Mouse (Mus musculus) limb, embryonic 13.5 days (tissue): Measurements from ENCODE around the gene Noxa1. TPM values are rescaled to one million over a fixed set of nuclear protein-coding genes. Genes with fewer than 3 reads are reported as not detected.

ENCODE experiments used
- ATAC-seq: fragments of 200-750 bp; cut with Nextera tagmentation; 2 replicates; pipeline ENCODE4 v1.8.0; 2017; ENCODE audit warnings: low read depth, moderate number of reproducible peaks, moderate TSS enrichment; ENCODE audit not compliant: low FRiP score
- H3K27ac ChIP-seq: fragments of 300-500 bp; sonication (generic); 2 replicates; pipeline ENCODE4 v1.5.1; 2015; ENCODE audit warnings: inconsistent platforms, mild to moderate bottlenecking, moderate library complexity
- H3K27me3 ChIP-seq: fragments of 300-500 bp; sonication (generic); 2 replicates; pipeline ENCODE4 v1.6.1; 2015; ENCODE audit warnings: mild to moderate bottlenecking, inconsistent platforms
- H3K36me3 ChIP-seq: fragments of 300-500 bp; sonication (generic); 2 replicates; pipeline ENCODE4 v1.6.1; 2015; ENCODE audit warnings: inconsistent platforms, mild to moderate bottlenecking, moderate library complexity
- H3K4me1 ChIP-seq: fragments of 300-500 bp; sonication (generic); 2 replicates; pipeline ENCODE4 v1.6.1; 2015; ENCODE audit warnings: inconsistent platforms
- H3K4me2 ChIP-seq: fragments of 300-500 bp; sonication (generic); replicated peaks from 2 replicates; pipeline ENCODE4 v1.6.1; 2015; ENCODE audit warnings: inconsistent platforms, mild to moderate bottlenecking, moderate library complexity
- H3K4me3 ChIP-seq: fragments of 300-500 bp; sonication (generic); 2 replicates; pipeline ENCODE4 v1.5.1; 2015; ENCODE audit warnings: moderate library complexity, mild to moderate bottlenecking, inconsistent platforms
- H3K9ac ChIP-seq: fragments of 300-500 bp; sonication (generic); 2 replicates; pipeline ENCODE4 v1.6.1; 2015; ENCODE audit warnings: mild to moderate bottlenecking, inconsistent platforms
- H3K9me3 ChIP-seq: fragments of 300-500 bp; sonication (generic); 2 replicates; pipeline ENCODE4 v1.6.1; 2016; ENCODE audit warnings: inconsistent platforms
- WGBS: fragments of 180-500 bp; shearing (Covaris S2); methylation state at CpG from one replicate; pipeline ENCODE4 v1.1.7; 2015; 5-methylcytosine and 5-hydroxymethylcytosine counted together
- polyA plus RNA-seq: library from polyadenylated mRNA; unstranded; fragments of >200 nt; fragmentation: Nextera tagmentation; extraction: Ambion mirVana; gene quantifications from 2 replicates; pipeline ENCODE4 v1.2.1, GENCODE M21; 2015

The Noxa1 gene
- polyA plus RNA-seq, 1 experiment from 2014 or later = 0.11 TPM

- WGBS = 77% methylated on average over 7 of the region's 7 CpGs
- Histone ChIP-seq H3K4me1 (peaks cover 6% of the 10 kb centered on the region), H3K36me3 (no peaks in the 10 kb centered on the region), H3K9ac (no peak overlapping the region), H3K4me2 (no peak overlapping the region), H3K4me3 (no peak overlapping the region), H3K27me3 (no peaks in the 10 kb centered on the region), H3K27ac (no peak overlapping the region), H3K9me3 (0 out of 2 replicates have a peak, but pooled peaks cover 5% of the 10 kb centered on the region)
- ATAC-seq = no peak
These were observed 26.0 kb upstream of the Noxa1 start for GRCm38 (mm10) chr2:25120963-25121362.

- H3K4me2 ChIP-seq = no peak overlapping the region
- H3K4me3 ChIP-seq = no peak overlapping the region
- ATAC-seq = no peak
- H3K36me3 ChIP-seq = no peaks in the 10 kb centered on the region
- H3K9ac ChIP-seq = no peak overlapping the region
- 50% methylated on average over 2 of the region's 2 CpGs for WGBS
- H3K9me3 ChIP-seq = 0 out of 2 replicates have a peak, but pooled peaks cover 5% of the 10 kb centered on the region
- H3K27me3 ChIP-seq = no peaks in the 10 kb centered on the region
- no peak overlapping the region for H3K27ac ChIP-seq
- no peaks in the 10 kb centered on the region for H3K4me1 ChIP-seq
These were observed 20.5 kb upstream of the Noxa1 start for GRCm38 (mm10) chr2:25115442-25115841.

GRCm38 (mm10) chr2:25114308-25114707 lies 19.4 kb upstream of the Noxa1 start:
- no peaks in the 10 kb centered on the region for H3K27me3 ChIP-seq
- H3K27ac ChIP-seq = no peak overlapping the region
- H3K9me3 ChIP-seq = 0 out of 2 replicates have a peak, but pooled peaks cover 5% of the 10 kb centered on the region
- H3K9ac ChIP-seq = no peak overlapping the region
- no peak overlapping the region for H3K4me2 ChIP-seq
- H3K36me3 ChIP-seq = no peaks in the 10 kb centered on the region
- ATAC-seq = no peak
- no peaks in the 10 kb centered on the region for H3K4me1 ChIP-seq
- 84% methylated on average over 2 of the region's 2 CpGs for WGBS
- no peak overlapping the region for H3K4me3 ChIP-seq

GRCm38 (mm10) chr2:25111184-25111791 lies 16.3 kb upstream of the Noxa1 start:
- H3K36me3 ChIP-seq = no peaks in the 10 kb centered on the region
- H3K4me1 ChIP-seq = no peaks in the 10 kb centered on the region
- no peak overlapping the region for H3K27ac ChIP-seq
- H3K4me3 ChIP-seq = no peak overlapping the region
- no peaks in the 10 kb centered on the region for H3K27me3 ChIP-seq
- no peak overlapping the region; the same call in 1 of the 2 replicates for H3K9ac ChIP-seq
- ATAC-seq = no peak
- H3K9me3 ChIP-seq = no peaks in the 10 kb centered on the region
- 71% methylated on average over 9 of the region's 9 CpGs for WGBS
- no peak overlapping the region for H3K4me2 ChIP-seq

GRCm38 (mm10) chr2:25110505-25111183 lies 15.7 kb upstream of the Noxa1 start:
- Histone ChIP-seq H3K9me3 (no peaks in the 10 kb centered on the region), H3K36me3 (no peaks in the 10 kb centered on the region), H3K27ac (no peak overlapping the region), H3K4me1 (no peaks in the 10 kb centered on the region), H3K9ac (no peak overlapping the region; the same call in 1 of the 2 replicates), H3K4me2 (no peak overlapping the region), H3K4me3 (no peak overlapping the region), H3K27me3 (no peaks in the 10 kb centered on the region)
- no peak for ATAC-seq

- H3K4me2 ChIP-seq = no peak overlapping the region
- H3K9me3 ChIP-seq = no peaks in the 10 kb centered on the region
- H3K36me3 ChIP-seq = no peaks in the 10 kb centered on the region
- H3K9ac ChIP-seq = no peak overlapping the region
- no peak overlapping the region for H3K27ac ChIP-seq
- H3K4me3 ChIP-seq = no peak overlapping the region
- no peaks in the 10 kb centered on the region for H3K27me3 ChIP-seq
- no peak for ATAC-seq
- H3K4me1 ChIP-seq = no peaks in the 10 kb centered on the region
These were observed 14.5 kb upstream of the Noxa1 start for GRCm38 (mm10) chr2:25109487-25109886.

- Histone ChIP-seq H3K4me3 (no peak overlapping the region), H3K27ac (no peak overlapping the region), H3K27me3 (0 out of 2 replicates have a peak, but pooled peaks cover 3% of the 10 kb centered on the region), H3K9me3 (no peaks in the 10 kb centered on the region), H3K4me2 (no peak overlapping the region), H3K4me1 (no peaks in the 10 kb centered on the region), H3K9ac (no peak overlapping the region), H3K36me3 (no peaks in the 10 kb centered on the region)
- no peak for ATAC-seq
- 70% methylated on average over 3 of the region's 3 CpGs for WGBS
These were observed 11.1 kb upstream of the Noxa1 start for GRCm38 (mm10) chr2:25106045-25106444.

- Histone ChIP-seq H3K9me3 (no peaks in the 10 kb centered on the region), H3K4me2 (no peak overlapping the region), H3K27ac (no peak overlapping the region), H3K27me3 (0 out of 2 replicates have a peak, but pooled peaks cover 3% of the 10 kb centered on the region), H3K9ac (no peak overlapping the region), H3K4me3 (no peak overlapping the region), H3K4me1 (no peaks in the 10 kb centered on the region), H3K36me3 (no peaks in the 10 kb centered on the region)
- ATAC-seq = no peak
- WGBS = 83% methylated on average over 2 of the region's 2 CpGs
These were observed 9.2 kb upstream of the Noxa1 start for GRCm38 (mm10) chr2:25104122-25104521.

- Histone ChIP-seq H3K4me2 (no peak overlapping the region), H3K4me1 (peaks cover 6% of the 10 kb centered on the region; the same call in 1 of the 2 replicates), H3K9me3 (no peaks in the 10 kb centered on the region), H3K36me3 (no peaks in the 10 kb centered on the region), H3K27ac (no peak overlapping the region), H3K4me3 (no peak overlapping the region), H3K9ac (no peak overlapping the region), H3K27me3 (peaks cover 26% of the 10 kb centered on the region)
- ATAC-seq = no peak
- WGBS = 74% methylated on average over 3 of the region's 3 CpGs
These were observed 4.8 kb upstream of the Noxa1 start for GRCm38 (mm10) chr2:25099703-25100102.

GRCm38 (mm10) chr2:25098956-25099355 lies 4.0 kb upstream of the Noxa1 start:
- peaks cover 33% of the 10 kb centered on the region for H3K27me3 ChIP-seq
- H3K9ac ChIP-seq = no peak overlapping the region
- no peak; the same call in 1 of the 2 replicates for ATAC-seq
- WGBS = 57% methylated on average over 5 of the region's 5 CpGs
- no peaks in the 10 kb centered on the region for H3K9me3 ChIP-seq
- no peak overlapping the region for H3K4me3 ChIP-seq
- H3K4me2 ChIP-seq = no peak overlapping the region
- H3K27ac ChIP-seq = no peak overlapping the region
- no peaks in the 10 kb centered on the region for H3K36me3 ChIP-seq
- H3K4me1 ChIP-seq = peaks cover 7% of the 10 kb centered on the region; the same call in 1 of the 2 replicates

GRCm38 (mm10) chr2:25098005-25098615 lies 3.2 kb upstream of the Noxa1 start:
- no peak overlapping the region for H3K4me3 ChIP-seq
- H3K36me3 ChIP-seq = no peaks in the 10 kb centered on the region
- 77% methylated on average over 3 of the region's 3 CpGs for WGBS
- no peak overlapping the region for H3K27ac ChIP-seq
- H3K9me3 ChIP-seq = no peaks in the 10 kb centered on the region
- H3K4me1 ChIP-seq = peaks cover 7% of the 10 kb centered on the region; the same call in 1 of the 2 replicates
- H3K27me3 ChIP-seq = peaks cover 40% of the 10 kb centered on the region
- no peak for ATAC-seq
- no peak overlapping the region for H3K4me2 ChIP-seq
- H3K9ac ChIP-seq = no peak overlapping the region

GRCm38 (mm10) chr2:25094785-25095108 lies 202 bp downstream of the Noxa1 start:
- Histone ChIP-seq H3K9ac (peak overlapping the region; percentile 19; the same call in 1 of the 2 replicates), H3K4me3 (peak overlapping the region; percentile 11), H3K9me3 (no peaks in the 10 kb centered on the region), H3K4me1 (peaks cover 7% of the 10 kb centered on the region; the same call in 1 of the 2 replicates), H3K36me3 (no peaks in the 10 kb centered on the region), H3K27me3 (peaks cover 42% of the 10 kb centered on the region), H3K27ac (no peak overlapping the region), H3K4me2 (peak overlapping the region; percentile 43)
- no peak for ATAC-seq
- 35% methylated on average over 17 of the region's 17 CpGs for WGBS
